ENCODE assay signal across 10 mouse cellular contexts in the genomic region with DNA sequence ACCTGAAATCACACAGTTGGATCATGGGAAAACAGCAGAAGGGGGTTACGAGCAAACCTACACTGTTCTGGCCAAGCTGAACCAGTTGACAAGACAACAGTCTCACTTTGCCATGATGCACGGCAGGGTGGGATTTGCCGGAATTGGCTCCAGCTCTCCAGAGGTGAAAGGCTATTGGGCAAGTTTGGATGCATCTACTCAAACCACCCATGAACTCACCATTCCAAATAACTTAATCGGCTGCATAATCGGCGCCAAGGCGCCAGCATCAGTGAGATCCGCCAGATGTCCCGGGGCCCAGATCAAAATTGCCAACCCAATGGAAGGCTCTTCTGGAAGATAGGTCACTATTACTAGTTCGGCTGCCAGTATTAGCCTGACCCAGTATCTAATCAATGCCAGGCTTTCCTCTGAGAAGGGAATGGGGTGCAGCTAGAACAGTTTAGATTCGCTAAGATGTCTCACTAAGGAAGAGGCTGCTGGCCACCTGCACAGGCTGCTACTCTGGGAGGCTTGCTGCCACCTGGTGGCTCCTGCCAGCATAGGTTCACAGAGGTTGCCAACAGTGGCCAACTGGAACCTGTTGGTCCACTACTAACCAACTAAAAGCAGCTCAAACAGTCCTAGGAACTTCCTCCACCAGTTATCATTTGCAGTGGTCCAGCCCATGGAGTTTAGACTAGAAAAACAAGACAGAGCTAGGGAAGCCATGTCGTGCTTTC. TPM values are rescaled to one million over a fixed set of nuclear protein-coding genes. Genes with fewer than 3 reads are reported as not detected.
A peak's percentile ranks its signal among the peaks of the same experiment; 100 is the strongest.
DNase-seq lines count a peak whose midpoint lies in the region; ATAC-seq lines count a peak whose summit lies in the region.
"Had no signal": no experiment of that assay in that cellular context is flagged by ENCODE, and none has a peak within 500 bp of the region (broad histone marks: within the 10 kb centered on the region; RNA-seq: fewer than 3 reads in every experiment).

No protein-coding gene starts in this region.

- no peak overlapping the region for H3K9ac ChIP-seq in liver, embryonic 12.5 days
- H3K9ac ChIP-seq in hindbrain, embryonic 16.5 days (ENCODE audit: low read depth, low read length): no peak overlapping the region

- no peaks in the 10 kb centered on the region for H3K4me1 ChIP-seq in liver, embryonic 12.5 days
- H3K4me1 ChIP-seq in embryonic facial prominence, embryonic 10.5 days: no peaks in the 10 kb centered on the region
- no peaks in the 10 kb centered on the region for H3K4me1 ChIP-seq in hindbrain, embryonic 16.5 days (ENCODE audit: control insufficient read depth, insufficient read depth, low read depth, low read length)

- peak; percentile 71 for DNase-seq in liver
- peak; percentile 69 to 81 for DNase-seq in adrenal gland, postnatal 36 days
- DNase-seq in embryonic facial prominence, embryonic 10.5 days (ENCODE audit: low spot score): peak; percentile 71
- peak; percentile 77 to 78 for DNase-seq in left cerebral cortex, postnatal 14 days (ENCODE audit: low spot score in 2 of 2)
- peak; percentile 76 for DNase-seq in thymus, postnatal 0 days (ENCODE audit: low spot score)

- no peak overlapping the region for H3K4me3 ChIP-seq in liver, embryonic 12.5 days
- no peak overlapping the region for H3K4me3 ChIP-seq in embryonic facial prominence, embryonic 10.5 days
- H3K4me3 ChIP-seq in hindbrain, embryonic 16.5 days (ENCODE audit: low read length): no peak overlapping the region
- H3K4me3 ChIP-seq: erythroblast, embryonic 14.5 days; myocyte had no signal

- no peaks in the 10 kb centered on the region for H3K36me3 ChIP-seq in liver, embryonic 12.5 days
- H3K36me3 ChIP-seq in embryonic facial prominence, embryonic 10.5 days (replicated peaks): no peaks in the 10 kb centered on the region
- H3K36me3 ChIP-seq in hindbrain, embryonic 16.5 days (ENCODE audit: control insufficient read depth, insufficient read depth, low read length): no peaks in the 10 kb centered on the region

- intact Hi-C loops in left cerebral cortex, postnatal 14 days (cut with DNase I): loop anchor here (5.0 kb wide), 1 partner anchor 46 kb away; no protein-coding TSS in a partner anchor

- WGBS in liver, embryonic 12.5 days (ENCODE audit: insufficient replicate concordance): 68% methylated on average over 12 of the region's 12 CpGs
- 74% methylated on average over 12 of the region's 12 CpGs for WGBS in embryonic facial prominence, embryonic 10.5 days
- WGBS in hindbrain, embryonic 16.5 days: 67% methylated on average over 12 of the region's 12 CpGs

- H3K27me3 ChIP-seq in liver, embryonic 12.5 days (replicated peaks): 0 out of 2 replicates have a peak, but pooled peaks cover 3% of the 10 kb centered on the region
- H3K27me3 ChIP-seq in embryonic facial prominence, embryonic 10.5 days (replicated peaks; ENCODE audit: low read depth, poor library complexity, severe bottlenecking): no peaks in the 10 kb centered on the region
- no peaks in the 10 kb centered on the region for H3K27me3 ChIP-seq in hindbrain, embryonic 16.5 days (replicated peaks; ENCODE audit: control insufficient read depth, insufficient read depth, low read length)

- H3K4me2 ChIP-seq in liver, embryonic 12.5 days: no peak overlapping the region
- H3K4me2 ChIP-seq in hindbrain, embryonic 16.5 days (ENCODE audit: low read length): no peak overlapping the region

- H3K27ac ChIP-seq in liver, embryonic 12.5 days: no peak overlapping the region
- H3K27ac ChIP-seq in embryonic facial prominence, embryonic 10.5 days (replicated peaks): no peak overlapping the region
- H3K27ac ChIP-seq in hindbrain, embryonic 16.5 days (ENCODE audit: low read depth, low read length): no peak overlapping the region

- no peaks in the 10 kb centered on the region for H3K9me3 ChIP-seq in liver, embryonic 12.5 days (replicated peaks)
- H3K9me3 ChIP-seq in embryonic facial prominence, embryonic 10.5 days: no peaks in the 10 kb centered on the region
- H3K9me3 ChIP-seq in hindbrain, embryonic 16.5 days (ENCODE audit: control insufficient read depth, low read length): no peaks in the 10 kb centered on the region

- no peak for ATAC-seq in liver, embryonic 12.5 days
- peak; percentile 54; the same call in 1 of the 2 replicates for ATAC-seq in hindbrain, embryonic 16.5 days
- peak; percentile 86 for ATAC-seq in monocyte, adult 5-6 weeks (replicated peaks; ENCODE audit: insufficient number of reproducible peaks, low FRiP score, low TSS enrichment, poor library complexity, severe bottlenecking)

RNA-seq across cellular contexts. Expression of a gene that starts 19.9 kb away (rescaled TPM):
- polyA plus RNA-seq in liver, embryonic 12.5 days (2016; fragmentation: Nextera tagmentation; extraction: Ambion mirVana): 5.2 and 5.4 TPM in 2 replicates
- 1 to 10 TPM; 2.8 to 3.7 TPM for total RNA-seq in adrenal gland, postnatal 36 days (2021)
- 3.2 and 3.4 TPM in 2 replicates for polyA plus RNA-seq in embryonic facial prominence, embryonic 10.5 days (2016; fragmentation: Nextera tagmentation; extraction: Ambion mirVana)
- polyA plus RNA-seq in hindbrain, embryonic 16.5 days (2015; fragmentation: Nextera tagmentation; extraction: Ambion mirVana): 2.1 and 2.2 TPM in 2 replicates
- total RNA-seq in left cerebral cortex, postnatal 14 days (2021): 10 to 100 TPM in 1 of 2 experiments, 1 to 10 TPM in 1; 7.9 to 11.0 TPM
- total RNA-seq in monocyte, adult 5-6 weeks (2017): 138 to 220 TPM (median 146 TPM) in 3 replicates
- 34.5 and 34.6 TPM in 2 replicates for polyA plus RNA-seq in thymus, postnatal 0 days (2015; fragmentation: Nextera tagmentation; extraction: Ambion mirVana)
- polyA plus RNA-seq: erythroblast, embryonic 14.5 days had no signal
